Mouse (Mus musculus): ENCODE results near the gene Gls. TPM values are rescaled to one million over a fixed set of nuclear protein-coding genes. Genes with fewer than 3 reads are reported as not detected.

Gls gene
- polyA plus RNA-seq, 1 experiment from 2014 or later: 26.6 TPM

DNA sequence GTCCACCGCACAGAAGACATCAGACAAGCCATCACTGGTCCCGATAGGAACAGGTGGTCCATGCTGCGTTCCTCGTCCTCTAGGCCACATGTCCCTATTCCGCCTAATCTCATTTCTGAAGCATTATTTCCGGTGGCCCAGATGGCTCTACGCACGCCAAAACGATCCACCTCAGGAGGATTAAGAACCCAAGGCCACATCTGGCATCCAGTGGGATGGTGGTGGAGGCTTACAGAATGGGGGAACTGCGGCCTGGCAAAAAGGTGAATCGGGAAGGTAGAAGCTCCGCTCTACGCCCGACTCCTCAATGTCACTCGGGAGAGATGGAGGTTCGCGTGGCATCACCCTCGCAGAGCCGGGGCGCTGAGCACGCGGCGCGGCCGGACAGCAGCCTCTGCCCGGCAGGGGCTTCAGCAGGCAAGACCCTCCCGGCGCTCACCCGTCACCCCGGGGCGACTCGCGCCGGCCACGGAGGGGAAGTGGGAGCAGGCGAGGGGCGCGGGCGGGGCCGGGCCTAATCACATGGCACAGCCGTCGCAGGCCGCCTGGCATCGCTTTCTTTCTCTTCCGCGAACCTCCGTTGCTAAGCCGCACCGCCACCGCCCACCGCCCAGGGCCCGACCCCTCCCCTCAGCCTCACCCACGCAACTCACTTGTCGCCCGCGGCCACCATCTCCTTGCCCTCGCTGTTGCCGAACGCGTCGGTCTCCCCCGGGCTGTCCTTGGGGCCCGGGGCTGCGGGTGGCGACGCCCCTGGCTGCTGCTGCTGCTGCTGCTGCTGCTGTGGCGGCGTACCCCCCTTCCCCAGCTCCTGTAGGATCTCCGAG is 880 bp downstream of the Gls start:
- peaks cover 20% of the 10 kb centered on the region for H3K4me1 ChIP-seq (replicated peaks)
- no peaks in the 10 kb centered on the region for H3K9me3 ChIP-seq
- H3K27me3 ChIP-seq: peaks cover 4% of the 10 kb centered on the region; the same call in 1 of the 2 replicates
- H3K36me3 ChIP-seq: no peaks in the 10 kb centered on the region
- ATAC-seq: peak; percentile 51
- H3K4me2 ChIP-seq (replicated peaks): peak overlapping the region; percentile 71
- H3K9ac ChIP-seq (replicated peaks): peak overlapping the region; percentile 96
- WGBS: under 1% methylated on average over 50 of the region's 69 CpGs
- H3K27ac ChIP-seq: peak overlapping the region; percentile 98
- peak overlapping the region; percentile 93 for H3K4me3 ChIP-seq (replicated peaks)

DNA sequence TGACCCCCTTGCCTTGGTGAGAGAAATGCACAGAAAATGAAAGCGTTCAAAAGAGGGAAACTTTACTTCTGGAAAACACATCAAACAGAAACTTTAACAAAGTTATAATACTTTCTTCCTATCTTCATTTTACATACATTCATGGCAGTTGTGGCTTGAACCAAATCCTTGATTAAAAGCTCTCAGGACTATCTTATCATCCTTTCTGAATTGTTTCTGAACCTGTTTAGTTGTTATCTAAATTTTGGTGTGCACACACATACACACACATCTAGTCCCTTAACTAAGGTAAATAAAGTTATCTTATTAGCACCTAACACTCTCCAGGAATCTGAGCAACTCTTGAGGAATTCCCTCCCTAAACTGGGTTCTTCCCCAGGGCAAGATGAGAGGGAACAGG is 2.6 kb downstream of the Gls start:
- no peak for ATAC-seq
- 83% methylated on average over 1 of the region's 1 CpGs for WGBS
- no peak overlapping the region for H3K9ac ChIP-seq (replicated peaks)
- no peak overlapping the region for H3K4me3 ChIP-seq (replicated peaks)
- H3K4me2 ChIP-seq (replicated peaks): peak overlapping the region; percentile 71
- peaks cover 4% of the 10 kb centered on the region; the same call in 1 of the 2 replicates for H3K27me3 ChIP-seq
- H3K27ac ChIP-seq: no peak overlapping the region
- H3K36me3 ChIP-seq: no peaks in the 10 kb centered on the region
- no peaks in the 10 kb centered on the region for H3K9me3 ChIP-seq
- H3K4me1 ChIP-seq (replicated peaks): peaks cover 20% of the 10 kb centered on the region

DNA sequence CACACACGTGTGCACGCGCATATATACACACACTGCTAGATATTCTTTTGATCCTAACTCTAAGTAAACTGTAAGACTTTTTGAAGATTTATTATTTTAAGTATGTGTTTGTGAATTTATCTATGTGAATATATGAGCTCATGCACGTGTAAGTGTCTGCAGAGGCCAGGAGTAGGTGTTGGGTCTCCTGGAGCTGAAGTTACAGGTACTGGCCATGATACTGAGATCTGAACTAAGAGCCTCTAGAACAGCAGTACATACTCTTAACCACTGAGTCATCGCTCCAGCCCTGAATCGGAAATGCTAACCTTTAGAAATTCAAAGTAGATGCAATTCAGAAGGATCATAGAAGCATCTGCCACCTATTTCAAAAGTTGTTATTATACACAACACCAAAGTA is 4.9 kb downstream of the Gls start:
- H3K27me3 ChIP-seq: no peaks in the 10 kb centered on the region
- H3K27ac ChIP-seq: no peak overlapping the region
- no peaks in the 10 kb centered on the region for H3K9me3 ChIP-seq
- no peaks in the 10 kb centered on the region for H3K36me3 ChIP-seq
- peaks cover 18% of the 10 kb centered on the region for H3K4me1 ChIP-seq (replicated peaks)
- H3K9ac ChIP-seq (replicated peaks): no peak overlapping the region
- H3K4me3 ChIP-seq (replicated peaks): no peak overlapping the region
- no peak overlapping the region for H3K4me2 ChIP-seq (replicated peaks)
- no peak for ATAC-seq
- 87% methylated on average over 6 of the region's 6 CpGs for WGBS

DNA sequence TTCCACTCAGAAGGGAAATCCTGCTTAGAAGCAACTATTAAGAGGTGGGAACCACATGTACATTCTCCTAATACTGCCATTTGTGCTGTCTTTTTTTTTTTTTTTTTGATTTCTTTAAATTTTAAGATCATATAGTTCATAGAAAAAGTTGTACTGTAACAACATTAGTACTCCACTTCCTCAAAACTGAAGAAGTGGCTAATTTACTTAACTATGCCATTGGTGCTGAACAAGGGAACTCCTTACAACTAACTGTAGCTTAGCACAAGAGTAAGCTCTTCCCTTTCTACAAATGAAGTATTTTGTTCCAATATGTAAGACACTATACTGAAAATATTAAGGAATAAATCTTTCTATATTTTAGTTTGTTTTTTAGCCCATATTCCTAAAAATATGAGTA is 6.6 kb downstream of the Gls start:
- no peak overlapping the region for H3K27ac ChIP-seq
- no peak overlapping the region for H3K4me2 ChIP-seq (replicated peaks)
- H3K4me1 ChIP-seq (replicated peaks): peaks cover 14% of the 10 kb centered on the region
- no peaks in the 10 kb centered on the region for H3K9me3 ChIP-seq
- no peak overlapping the region for H3K4me3 ChIP-seq (replicated peaks)
- no peaks in the 10 kb centered on the region for H3K36me3 ChIP-seq
- no peak overlapping the region for H3K9ac ChIP-seq (replicated peaks)
- H3K27me3 ChIP-seq: no peaks in the 10 kb centered on the region
- ATAC-seq: no peak

DNA sequence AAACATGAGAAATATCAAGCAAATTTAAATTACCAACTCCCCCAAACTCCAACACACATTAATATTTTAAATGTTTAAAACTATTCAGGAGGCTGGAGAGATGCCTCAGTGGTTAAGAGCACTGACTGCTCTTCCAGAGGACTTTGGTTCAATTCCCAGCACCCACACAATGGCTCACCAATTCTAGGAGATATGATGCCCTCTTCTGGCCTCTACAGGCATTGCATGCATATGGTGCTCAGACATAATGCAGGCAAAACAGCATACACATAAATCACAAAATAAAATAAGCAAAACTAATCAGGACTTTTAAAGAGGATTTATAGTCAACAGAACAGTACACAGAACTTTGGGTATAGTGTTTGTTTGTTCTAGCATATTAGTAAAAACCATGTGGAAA is 16.3 kb downstream of the Gls start:
- ATAC-seq: no peak
- no peak overlapping the region for H3K27ac ChIP-seq
- H3K4me2 ChIP-seq (replicated peaks): no peak overlapping the region
- peaks cover 5% of the 10 kb centered on the region; the same call in 1 of the 2 replicates for H3K36me3 ChIP-seq
- no peak overlapping the region for H3K4me3 ChIP-seq (replicated peaks)
- H3K9me3 ChIP-seq: no peaks in the 10 kb centered on the region
- no peak overlapping the region for H3K9ac ChIP-seq (replicated peaks)
- no peaks in the 10 kb centered on the region for H3K27me3 ChIP-seq
- H3K4me1 ChIP-seq (replicated peaks): no peaks in the 10 kb centered on the region

DNA sequence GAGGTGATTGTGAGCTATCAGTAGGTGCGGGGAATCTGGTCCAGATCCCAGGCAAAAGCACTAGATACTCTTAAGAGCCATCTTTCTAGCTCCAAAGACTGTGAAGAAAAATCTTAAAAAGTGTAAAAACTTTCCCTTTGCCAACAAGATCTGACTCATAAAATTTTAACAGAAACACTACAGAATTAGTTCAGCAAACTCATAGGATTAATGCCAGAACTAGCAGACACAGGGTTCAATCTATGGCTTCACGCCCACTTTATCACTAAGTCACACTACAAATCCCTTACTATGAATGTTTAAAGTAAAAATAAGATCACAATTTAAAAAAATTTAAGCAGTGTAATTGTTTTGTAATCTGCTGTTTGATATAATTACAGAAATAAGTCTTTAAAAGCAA is 50.0 kb downstream of the Gls start:
- ATAC-seq: no peak
- Histone ChIP-seq H3K4me1 (replicated peaks) (no peaks in the 10 kb centered on the region), H3K27ac (no peak overlapping the region), H3K9me3 (no peaks in the 10 kb centered on the region), H3K27me3 (no peaks in the 10 kb centered on the region), H3K4me2 (replicated peaks) (no peak overlapping the region), H3K9ac (replicated peaks) (no peak overlapping the region), H3K36me3 (0 out of 2 replicates have a peak, but pooled peaks cover 4% of the 10 kb centered on the region), H3K4me3 (replicated peaks) (no peak overlapping the region)
- 95% methylated on average over 2 of the region's 2 CpGs for WGBS

DNA sequence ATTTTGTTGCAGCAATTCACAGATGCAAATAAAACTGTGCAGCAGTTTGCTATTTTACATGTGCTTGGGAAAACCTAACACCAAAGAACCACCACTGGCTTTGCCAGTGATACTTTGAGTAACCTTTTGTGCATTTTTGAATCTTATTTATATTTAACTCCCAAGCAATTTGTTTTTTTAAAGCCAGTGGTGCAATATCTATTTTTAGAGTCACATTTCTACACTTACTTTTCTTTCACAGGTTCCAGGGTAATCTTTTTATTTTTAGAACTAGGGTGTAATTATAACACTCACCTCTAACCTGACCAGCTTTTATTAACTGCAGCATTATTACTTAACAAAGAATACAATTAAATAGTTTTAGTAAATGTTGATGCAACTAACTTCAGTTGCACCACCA is 51.0 kb downstream of the Gls start:
- Histone ChIP-seq H3K36me3 (no peaks in the 10 kb centered on the region), H3K9me3 (no peaks in the 10 kb centered on the region), H3K27me3 (no peaks in the 10 kb centered on the region), H3K27ac (no peak overlapping the region), H3K9ac (replicated peaks) (no peak overlapping the region), H3K4me1 (replicated peaks) (no peaks in the 10 kb centered on the region), H3K4me3 (replicated peaks) (no peak overlapping the region), H3K4me2 (replicated peaks) (no peak overlapping the region)
- no peak for ATAC-seq

DNA sequence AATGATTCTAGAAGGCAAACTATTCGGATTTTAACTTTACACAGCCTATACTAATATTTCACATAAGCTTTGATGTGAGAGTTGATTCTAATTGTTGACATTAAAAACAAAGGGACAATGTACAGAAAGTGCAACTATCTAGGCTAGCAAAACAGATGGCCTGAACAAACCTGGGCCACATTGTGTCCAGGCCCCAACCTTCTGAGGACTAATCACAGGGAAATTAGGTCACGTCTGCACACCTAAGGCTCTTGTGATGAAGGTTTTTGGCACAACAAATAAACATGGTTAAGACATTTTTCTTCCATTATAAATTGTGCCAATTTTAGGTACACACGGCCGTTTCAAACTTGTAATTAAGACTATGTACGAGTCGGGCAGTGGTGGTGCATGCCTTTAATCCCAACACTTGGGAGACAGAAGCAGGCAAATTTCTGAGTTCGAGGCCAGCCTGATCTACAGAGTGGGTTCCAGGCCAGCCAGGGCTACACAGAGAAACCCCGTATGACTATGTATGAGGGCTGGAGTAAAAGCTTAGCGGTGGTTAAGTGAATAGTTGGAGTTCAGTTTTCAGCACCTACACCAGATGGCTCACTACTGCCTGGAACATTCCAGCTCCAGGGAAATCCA is 53.0 kb downstream of the Gls start:
- no peak for ATAC-seq
- Histone ChIP-seq H3K9ac (replicated peaks) (no peak overlapping the region), H3K27me3 (no peaks in the 10 kb centered on the region), H3K4me2 (replicated peaks) (no peak overlapping the region), H3K27ac (no peak overlapping the region), H3K4me3 (replicated peaks) (no peak overlapping the region), H3K36me3 (no peaks in the 10 kb centered on the region), H3K4me1 (replicated peaks) (no peaks in the 10 kb centered on the region), H3K9me3 (no peaks in the 10 kb centered on the region)
- 94% methylated on average over 9 of the region's 9 CpGs for WGBS

DNA sequence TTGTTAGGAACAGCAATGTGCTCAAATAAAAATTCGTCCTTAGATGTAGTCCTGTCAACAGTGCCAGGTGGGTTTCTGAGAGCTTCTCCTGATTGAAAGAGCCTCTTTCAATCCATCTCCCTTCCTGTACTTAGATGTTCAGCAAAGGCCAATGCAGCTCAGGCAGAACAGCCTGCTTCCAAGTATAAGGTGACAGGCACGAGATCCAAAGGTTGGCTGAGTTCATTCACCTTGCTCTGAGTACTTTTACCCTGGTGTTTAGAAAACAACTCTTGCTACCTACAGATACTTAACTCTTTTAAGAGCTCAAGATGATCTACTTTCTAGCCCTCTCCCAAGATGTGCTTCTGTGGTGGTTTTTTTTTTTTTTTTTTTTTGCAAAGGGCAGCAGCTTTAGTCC is 56.0 kb downstream of the Gls start:
- Histone ChIP-seq H3K27ac (no peak overlapping the region), H3K4me2 (replicated peaks) (no peak overlapping the region), H3K4me1 (replicated peaks) (no peaks in the 10 kb centered on the region), H3K27me3 (no peaks in the 10 kb centered on the region), H3K4me3 (replicated peaks) (no peak overlapping the region), H3K36me3 (no peaks in the 10 kb centered on the region), H3K9me3 (no peaks in the 10 kb centered on the region), H3K9ac (replicated peaks) (no peak overlapping the region)
- 84% methylated on average over 2 of the region's 2 CpGs for WGBS
- ATAC-seq: no peak

DNA sequence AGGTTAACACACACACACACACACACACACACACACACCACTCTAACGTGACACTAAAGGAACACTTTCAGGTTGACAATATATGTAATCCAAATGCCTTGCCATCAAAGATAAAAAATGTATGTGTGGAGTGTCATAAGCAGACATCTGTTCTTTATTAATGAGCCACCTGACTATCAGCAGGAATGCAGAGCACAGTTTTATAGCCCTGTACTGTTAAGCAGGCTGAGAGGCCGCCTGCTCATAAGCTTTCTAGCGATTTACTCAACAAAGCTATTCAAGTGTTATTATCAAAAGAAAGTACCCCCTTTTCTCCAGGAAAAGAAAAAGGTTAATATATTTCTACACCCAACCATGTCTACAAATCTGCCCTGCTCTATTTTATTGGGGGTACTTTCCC is 57.0 kb downstream of the Gls start:
- H3K4me3 ChIP-seq (replicated peaks): no peak overlapping the region
- no peak overlapping the region for H3K27ac ChIP-seq
- H3K27me3 ChIP-seq: no peaks in the 10 kb centered on the region
- H3K4me1 ChIP-seq (replicated peaks): no peaks in the 10 kb centered on the region
- H3K36me3 ChIP-seq: no peaks in the 10 kb centered on the region
- no peak for ATAC-seq
- no peak overlapping the region for H3K4me2 ChIP-seq (replicated peaks)
- no peak overlapping the region for H3K9ac ChIP-seq (replicated peaks)
- no peaks in the 10 kb centered on the region for H3K9me3 ChIP-seq
- WGBS: 83% methylated on average over 3 of the region's 3 CpGs

DNA sequence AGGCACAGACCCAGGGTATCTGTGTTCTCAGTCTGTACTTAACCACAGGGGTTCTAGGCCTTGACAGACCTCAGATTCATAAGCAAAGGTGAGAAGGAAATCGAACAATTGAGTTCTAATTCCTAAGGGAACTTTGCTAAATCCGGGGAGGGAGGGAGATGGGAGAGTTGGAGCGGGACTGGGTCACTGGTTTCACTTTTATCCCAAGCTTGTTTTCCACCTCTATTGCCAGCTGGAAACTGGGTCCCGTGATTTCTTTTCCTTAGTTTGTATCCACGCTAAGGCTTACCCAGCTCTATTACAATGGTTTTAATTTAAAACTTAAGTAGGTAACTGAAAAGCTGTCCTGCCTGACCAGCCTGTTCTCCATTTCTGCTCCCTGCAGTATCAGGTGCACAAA is 57.7 kb downstream of the Gls start:
- Histone ChIP-seq H3K27me3 (no peaks in the 10 kb centered on the region), H3K9ac (replicated peaks) (no peak overlapping the region), H3K36me3 (no peaks in the 10 kb centered on the region), H3K4me2 (replicated peaks) (no peak overlapping the region), H3K27ac (no peak overlapping the region), H3K4me3 (replicated peaks) (no peak overlapping the region), H3K4me1 (replicated peaks) (no peaks in the 10 kb centered on the region), H3K9me3 (no peaks in the 10 kb centered on the region)
- no peak for ATAC-seq
- WGBS: 71% methylated on average over 5 of the region's 5 CpGs

DNA sequence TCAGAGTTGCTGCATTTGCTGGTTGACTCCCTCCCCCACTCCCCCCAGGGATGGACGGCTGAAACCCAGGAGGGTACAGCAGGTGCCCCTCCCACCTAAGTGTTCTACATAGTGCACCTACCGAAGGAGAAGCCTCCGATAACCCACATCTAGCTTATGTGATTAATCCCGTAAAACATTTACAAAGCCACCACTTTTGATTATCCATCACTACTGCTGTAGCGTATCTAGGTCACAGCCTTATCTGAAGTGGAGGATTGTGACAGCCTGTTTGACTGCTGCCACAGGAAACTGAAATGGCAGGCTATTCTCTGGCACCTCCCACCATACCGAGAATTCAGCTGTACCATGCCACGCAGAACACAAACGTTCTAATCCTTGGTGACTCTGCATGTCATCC is 61.8 kb downstream of the Gls start:
- WGBS: 68% methylated on average over 8 of the region's 8 CpGs
- H3K27ac ChIP-seq: no peak overlapping the region
- no peak overlapping the region for H3K4me3 ChIP-seq (replicated peaks)
- no peaks in the 10 kb centered on the region for H3K36me3 ChIP-seq
- H3K4me2 ChIP-seq (replicated peaks): no peak overlapping the region
- no peak for ATAC-seq
- no peaks in the 10 kb centered on the region for H3K9me3 ChIP-seq
- no peaks in the 10 kb centered on the region for H3K27me3 ChIP-seq
- no peaks in the 10 kb centered on the region for H3K4me1 ChIP-seq (replicated peaks)
- H3K9ac ChIP-seq (replicated peaks): no peak overlapping the region

DNA sequence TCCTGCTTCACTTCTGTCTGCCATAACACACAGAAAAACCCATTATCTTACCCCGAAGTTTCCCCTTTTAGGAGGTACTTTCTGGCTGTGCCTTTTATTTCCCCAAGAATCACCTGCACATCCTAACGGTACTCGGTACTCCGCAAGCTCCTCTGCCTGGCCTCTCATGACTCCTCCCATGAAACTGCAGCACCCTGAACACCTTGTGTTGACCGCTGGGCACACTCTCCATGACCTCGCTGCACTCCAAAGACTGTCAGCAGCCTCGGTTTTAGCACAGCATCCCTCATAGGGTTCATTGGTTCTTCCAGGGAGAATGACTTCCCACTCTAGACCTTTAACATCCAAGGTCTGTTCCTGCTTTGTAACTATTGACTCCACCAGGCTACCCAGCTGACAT is 62.3 kb downstream of the Gls start:
- no peak for ATAC-seq
- Histone ChIP-seq H3K4me1 (replicated peaks) (no peaks in the 10 kb centered on the region), H3K4me3 (replicated peaks) (no peak overlapping the region), H3K4me2 (replicated peaks) (no peak overlapping the region), H3K27me3 (no peaks in the 10 kb centered on the region), H3K9ac (replicated peaks) (no peak overlapping the region), H3K36me3 (no peaks in the 10 kb centered on the region), H3K27ac (no peak overlapping the region), H3K9me3 (no peaks in the 10 kb centered on the region)
- WGBS: 75% methylated on average over 7 of the region's 7 CpGs
